Mouse (Mus musculus) olfactory bulb, adult 2 months (tissue): ENCODE measurements at regions not wholly inside any gene's neighbourhood (a gene's known extent, or its start where the extent isn't known, plus 50 kb on each side); places are given as distances from the start of the nearest gene placed in this dataset.
"Not testable (repeated sequence)": the region's sequence is repeated elsewhere in the genome, so short reads cannot be mapped to it uniquely, and the experiment has no call there.

Source experiments
- CTCF ChIP-seq: fragments of 200-500 bp; IDR thresholded peaks from 2 replicates; pipeline ENCODE4 v1.5.1; 2012; ENCODE audit warnings: low read depth, mild to moderate bottlenecking, low read length, moderate library complexity; ENCODE audit not compliant: insufficient read depth
- POLR2A ChIP-seq: fragments of 200-500 bp; IDR thresholded peaks from 2 replicates; pipeline ENCODE4 v1.6.1; 2012; ENCODE audit warnings: mild to moderate bottlenecking, low read depth, low read length, moderate library complexity; ENCODE audit not compliant: insufficient read depth

DNA sequence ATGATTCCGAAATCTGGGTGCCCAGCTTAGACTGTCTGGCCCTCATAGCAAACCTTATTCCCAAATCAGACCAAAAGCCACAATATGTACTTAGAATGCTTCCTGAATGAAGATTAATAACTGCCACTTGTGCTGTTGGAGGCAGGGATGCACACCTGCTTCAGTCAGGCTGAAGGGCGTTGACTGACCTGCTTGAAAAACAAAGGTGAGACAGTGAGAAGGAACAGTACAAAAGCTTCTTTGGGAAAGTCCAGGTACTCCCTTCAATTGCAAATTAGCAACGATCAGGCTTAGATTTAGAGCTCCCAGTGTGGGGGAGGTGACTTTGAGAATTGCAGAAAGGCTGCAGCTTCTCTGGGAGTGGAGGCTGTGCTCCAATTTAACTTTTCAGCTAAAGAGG lies 775.3 kb upstream of the 4930444P10Rik start:
- not testable (repeated sequence) for TF ChIP-seq CTCF, POLR2A
